Mouse (Mus musculus) liver, postnatal 0 days (tissue): ENCODE measurements at regions not wholly inside any gene's neighbourhood (a gene's known extent, or its start where the extent isn't known, plus 50 kb on each side); places are given as distances from the start of the nearest gene placed in this dataset.

Experiments
- CTCF ChIP-seq: sonication (generic); IDR thresholded peaks from 2 replicates; pipeline ENCODE4 v1.5.1; 2016; ENCODE audit warnings: antibody characterized with exemption, low read depth
- EP300 ChIP-seq: IDR thresholded peaks from 2 replicates; pipeline ENCODE4 v1.6.1; 2016; ENCODE audit warnings: antibody characterized with exemption, low read depth, mild to moderate bottlenecking

- no peak for TF ChIP-seq CTCF
- TF ChIP-seq EP300 = no peak
Observed at GRCm38 (mm10) chr1:143922499-143922898, 81.5 kb downstream of the Rgs2 start.
